Comparison of ENCODE assay signal across 8 mouse cellular contexts in the genomic region with DNA sequence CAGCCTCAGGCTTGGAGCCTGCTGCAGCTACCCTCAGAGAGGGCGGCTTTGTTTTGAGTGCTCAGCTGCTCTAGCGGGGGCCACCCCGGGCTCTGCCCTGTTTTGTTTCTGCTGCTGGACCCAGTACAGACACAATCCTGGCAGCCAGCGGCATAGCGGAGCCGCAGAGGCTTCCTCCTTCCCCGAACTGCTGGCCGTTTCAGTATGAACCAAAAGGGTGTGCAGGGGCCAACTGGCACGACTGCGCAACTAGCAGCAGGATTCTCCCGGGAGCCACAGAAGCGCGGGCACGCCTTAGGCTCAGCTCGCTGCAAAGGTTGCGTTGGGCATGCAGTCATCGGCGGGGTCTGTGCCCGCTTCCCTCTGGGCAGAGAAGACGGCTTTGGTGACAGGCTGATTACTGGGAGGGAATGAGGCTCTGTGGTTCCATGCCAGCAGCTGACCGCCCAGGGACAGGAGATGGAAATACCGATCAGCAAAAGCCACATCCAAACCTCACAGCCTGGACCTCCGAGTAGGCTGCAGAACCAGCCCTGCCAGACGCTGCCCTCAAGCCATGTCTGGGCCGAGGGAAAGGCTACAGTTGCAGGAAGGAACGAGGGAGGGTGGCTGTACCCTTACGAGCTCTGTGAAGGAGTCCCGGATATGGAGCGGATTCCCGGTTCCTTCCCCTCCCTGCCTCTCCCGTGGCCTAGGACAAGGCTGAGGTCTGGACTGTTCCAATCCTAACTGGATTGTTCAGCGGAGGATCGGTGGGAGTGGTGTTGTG. TPM values are rescaled to one million over a fixed set of nuclear protein-coding genes. Genes with fewer than 3 reads are reported as not detected.
DNase-seq lines count a peak whose midpoint lies in the region; ATAC-seq and TF ChIP-seq lines count a peak whose summit lies in the region.

No protein-coding gene starts in this region.

- peak overlapping the region; percentile 60 to 63 for H3K4me3 ChIP-seq in ES-E14 (ENCODE audit: insufficient read depth in 1 of 2, low read depth in 1 of 2, low read length in 2 of 2, poor library complexity in 1 of 2, severe bottlenecking in 1 of 2)
- H3K4me3 ChIP-seq in embryonic fibroblast, embryonic 13.5 days (ENCODE audit: insufficient read depth, low read length), result no peak overlapping the region
- H3K4me3 ChIP-seq in heart, embryonic 15.5 days, result peak overlapping the region; percentile 2; the same call in 1 of the 2 replicates

- 64% methylated on average over 33 of the region's 33 CpGs for WGBS in heart, embryonic 15.5 days

- no peak for TF ChIP-seq CTCF in embryonic fibroblast, embryonic 13.5 days (IDR thresholded peaks at IDR 0.05; ENCODE audit: borderline replicate concordance, insufficient read depth, low read length)

- H3K36me3 ChIP-seq in ES-E14 (ENCODE audit: control insufficient read depth, insufficient read depth, low read length, poor library complexity, severe bottlenecking), result no peaks in the 10 kb centered on the region
- no peaks in the 10 kb centered on the region for H3K36me3 ChIP-seq in heart, embryonic 15.5 days

- in situ Hi-C loops in ES-E14 (cut with MboI; ENCODE audit: low sequenced_read_pairs in 2 of 2, unreplicated experiment in 2 of 2), result no loop called here

- no peak for DNase-seq in ES-E14 (ENCODE audit: low read depth, low spot score)
- DNase-seq in adrenal gland, postnatal 14 days, result peak; percentile 64
- DNase-seq in layer of hippocampus, adult 9-11 months, result peak; percentile 39
- DNase-seq in urinary bladder, postnatal 36 days (ENCODE audit: low spot score in 2 of 2), result peak; percentile 9 to 62

- peaks cover 0 to 6% of the 10 kb centered on the region in 2 experiments; a peak in 1 of 4 replicates for H3K4me1 ChIP-seq in ES-E14 (ENCODE audit: control insufficient read depth in 2 of 2, insufficient read depth in 2 of 2, low read length in 2 of 2, poor library complexity in 1 of 2)
- H3K4me1 ChIP-seq in embryonic fibroblast, embryonic 13.5 days (ENCODE audit: control insufficient read depth, insufficient read depth, low read length), result peaks cover 41% of the 10 kb centered on the region
- H3K4me1 ChIP-seq in heart, embryonic 15.5 days (replicated peaks), result peaks cover 30% of the 10 kb centered on the region

- H3K4me2 ChIP-seq in heart, embryonic 15.5 days, result peak overlapping the region; percentile 45

- H3K9me3 ChIP-seq in ES-E14 (ENCODE audit: control insufficient read depth, insufficient read depth, low read depth, low read length), result no peaks in the 10 kb centered on the region
- H3K9me3 ChIP-seq in heart, embryonic 15.5 days (replicated peaks), result no peaks in the 10 kb centered on the region

- no peaks in the 10 kb centered on the region for H3K27me3 ChIP-seq in heart, embryonic 15.5 days

- H3K9ac ChIP-seq in ES-E14 (ENCODE audit: insufficient read depth, low read depth, low read length, poor library complexity, severe bottlenecking), result peak overlapping the region; percentile 49
- no peak overlapping the region for H3K9ac ChIP-seq in heart, embryonic 15.5 days

- ATAC-seq in heart, embryonic 15.5 days (replicated peaks; ENCODE audit: insufficient number of reproducible peaks, insufficient read depth, low FRiP score, low read depth), result peak; percentile 56; the same call in 1 of the 2 replicates
- ATAC-seq in megakaryocyte-erythroid progenitor cell, adult 5-6 weeks (replicated peaks; ENCODE audit: low FRiP score, low TSS enrichment, poor library complexity, severe bottlenecking), result peak; percentile 55
- no peak for ATAC-seq in erythroblast, adult 5-6 weeks (replicated peaks; ENCODE audit: low FRiP score, poor library complexity, severe bottlenecking)

- no peak overlapping the region for H3K27ac ChIP-seq in ES-E14 (ENCODE audit: insufficient read depth, low read depth, low read length, poor library complexity, severe bottlenecking)
- H3K27ac ChIP-seq in embryonic fibroblast, embryonic 13.5 days (ENCODE audit: insufficient read depth, low read length), result peak overlapping the region; percentile 39
- peak overlapping the region; percentile 13; the same call in 1 of the 2 replicates for H3K27ac ChIP-seq in heart, embryonic 15.5 days

- no peak for TF ChIP-seq POLR2A in embryonic fibroblast, embryonic 13.5 days (IDR thresholded peaks at IDR 0.05; ENCODE audit: low read depth, low read length)

TF ChIP-seq in ES-E14, 5 proteins besides CTCF, POLR2A, EP300 and RAD21:
- no peak for TF ChIP-seq MAFK (IDR thresholded peaks at IDR 0.05; ENCODE audit: insufficient read depth, low read depth, low read length)
- no peak for TF ChIP-seq ZC3H11A (IDR thresholded peaks at IDR 0.05; ENCODE audit: borderline replicate concordance, low read depth, low read length)
- no peak for TF ChIP-seq HCFC1 (IDR thresholded peaks at IDR 0.05; ENCODE audit: borderline replicate concordance, insufficient read depth, low read length)
- TF ChIP-seq CHD2 (IDR thresholded peaks at IDR 0.05; ENCODE audit: low read depth, low read length), result no peak
TF ChIP-seq in ES-E14: peak in this region for 0.

RNA-seq across cellular contexts. Expression of gene Hmga2, which starts 47.7 kb away (rescaled TPM):
- 5.8 and 21.6 TPM in 2 replicates for total RNA-seq in ES-E14 (2012; rRNA removed)
- 6.5 and 6.9 TPM in 2 replicates for total RNA-seq in adrenal gland, postnatal 14 days (2021)
- polyA plus RNA-seq in embryonic fibroblast, embryonic 13.5 days (2011; ENCODE audit: insufficient read length, low read depth, missing spikeins), result 195 and 437 TPM in 2 replicates
- 2.8 and 3.3 TPM in 2 replicates for polyA plus RNA-seq in heart, embryonic 15.5 days (2015; fragmentation: Nextera tagmentation; extraction: Ambion mirVana)
- 0.52 and 0.62 TPM in 2 replicates for total RNA-seq in megakaryocyte-erythroid progenitor cell, adult 5-6 weeks (2014; fragmentation: Nextera tagmentation)
- 1.5 TPM in 1 of 2 replicates, not detected in the other for total RNA-seq in megakaryocyte-erythroid progenitor cell, adult 5-6 weeks (2017)
- not detected in 2 replicates for total RNA-seq in erythroblast, adult 5-6 weeks (2015; ENCODE audit: low replicate concordance)
- 0.14 TPM in 1 of 2 replicates, not detected in the other for total RNA-seq in erythroblast, adult 5-6 weeks (2017; ENCODE audit: low replicate concordance)
